Mouse (Mus musculus) layer of hippocampus, adult 18-20 months (tissue): ENCODE results near the gene Krba1. TPM values are rescaled to one million over a fixed set of nuclear protein-coding genes. Genes with fewer than 3 reads are reported as not detected.

Source experiments
- DNase-seq, 2 experiments: peaks; one replicate each; pipeline ENCODE4 v3.0.0; 2022; ENCODE audit warnings: low spot score in 2 of 2
- long read RNA-seq: library from polyadenylated mRNA; stranded (forward); transcript quantifications from one replicate; pipeline ENCODE4 v2.0.0, GENCODE M21; 2021
- total RNA-seq, 2 experiments: library from RNA; stranded (reverse); gene quantifications; 2 replicates each; pipeline ENCODE4 v1.2.3; 2021

Gene Krba1
- 10 to 100 TPM; 35.9 to 41.6 TPM for total RNA-seq
- long read RNA-seq, full-length matches to known transcripts = 7 of 39 reads
- long read RNA-seq, partial matches to known transcripts = 5 of 39 reads
- long read RNA-seq, other reads (novel, unspliced or antisense) = 27 of 39 reads

DNA sequence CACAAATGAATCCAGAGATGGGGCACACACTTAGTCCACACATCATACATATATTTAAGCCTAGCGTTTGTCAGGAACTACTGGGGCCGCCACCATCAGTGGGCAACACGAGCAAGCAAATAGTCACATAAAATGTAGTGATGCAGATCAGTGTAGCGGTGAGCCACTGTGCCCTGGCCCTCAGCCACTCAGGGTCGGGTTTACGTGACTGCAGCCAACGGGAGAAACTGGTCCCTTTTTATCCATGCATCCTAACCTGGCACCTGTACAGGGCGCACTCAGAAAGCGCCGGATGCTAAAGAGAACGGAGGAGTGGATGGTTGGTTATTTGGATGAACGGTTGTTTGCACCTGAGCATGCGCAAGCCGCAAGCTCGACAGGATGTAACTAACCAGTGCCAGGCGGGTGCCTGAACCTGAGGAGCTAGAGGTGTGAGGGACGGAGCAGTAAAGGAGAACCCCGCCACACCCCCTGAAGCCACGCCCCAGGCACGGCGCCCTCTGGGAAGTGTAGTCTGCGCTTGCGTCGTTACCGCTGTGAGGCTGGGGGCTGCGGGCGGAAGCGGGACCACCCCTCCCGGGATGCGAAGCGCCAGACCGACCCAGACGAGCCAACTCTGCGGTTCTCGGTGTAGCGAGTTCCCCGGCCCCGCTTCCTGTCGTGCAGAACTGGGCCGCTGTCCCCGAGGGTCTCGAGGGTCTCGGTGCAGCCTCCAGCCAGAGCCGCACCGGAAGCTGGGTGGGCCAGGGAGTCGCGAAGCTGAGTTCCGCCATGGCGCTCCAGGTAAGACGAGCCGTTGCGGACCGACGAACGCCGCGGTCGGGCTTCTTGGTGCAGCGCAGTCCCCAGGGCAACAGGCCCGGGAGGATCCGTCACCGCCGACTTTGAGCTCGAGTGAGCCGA, at the start of gene Krba1:
Gene Krba1 (plus strand): TSS at position 482 of the 903 bp plus-strand sequence.
- DNase-seq = peak; percentile 80 to 83

DNA sequence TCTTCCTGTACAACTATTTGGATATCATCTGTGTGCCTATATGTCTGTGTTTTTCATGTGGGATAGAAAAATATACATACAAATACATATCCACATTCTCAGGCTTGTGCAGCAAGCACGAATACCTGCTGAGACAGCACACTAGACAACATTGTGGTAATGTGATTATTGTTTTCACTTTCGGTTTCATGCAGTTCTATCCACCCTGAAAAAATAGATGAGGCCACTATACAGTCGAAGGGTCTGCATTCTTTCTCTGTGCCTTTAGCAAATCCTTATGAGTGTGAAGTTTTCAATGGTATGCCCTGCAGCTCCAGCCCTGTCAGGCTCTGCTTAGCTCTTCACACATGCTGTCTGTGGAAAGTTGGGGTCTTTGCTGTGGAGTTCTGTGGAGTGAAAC, 36.5 kb upstream of the Krba1 start:
- DNase-seq = no peak

GRCm38 (mm10) chr6:48366322-48366996, 28.9 kb upstream of the Krba1 start:
- DNase-seq = no peak

GRCm38 (mm10) chr6:48388221-48388620, 7.2 kb upstream of the Krba1 start:
- DNase-seq = no peak

DNA sequence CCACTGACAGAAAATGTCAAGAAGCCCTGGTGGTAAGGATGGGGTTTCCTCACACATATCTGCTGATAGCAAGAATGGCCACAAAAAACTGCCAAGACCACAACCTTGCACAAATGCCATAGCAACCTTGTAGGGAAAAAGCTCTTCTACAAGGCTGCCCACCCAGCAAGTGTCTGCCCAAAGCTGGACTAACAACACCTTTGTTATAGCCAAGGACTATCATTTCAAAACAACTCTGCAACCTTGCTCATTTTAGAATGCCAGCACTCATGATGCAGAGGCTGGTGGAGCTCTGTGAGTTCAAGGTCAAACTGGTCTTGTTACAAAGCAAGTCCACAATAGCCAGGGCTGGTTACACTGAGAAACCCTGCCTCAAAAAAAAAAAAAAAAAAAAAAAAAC, 1.6 kb upstream of the Krba1 start:
- no peak for DNase-seq

DNA sequence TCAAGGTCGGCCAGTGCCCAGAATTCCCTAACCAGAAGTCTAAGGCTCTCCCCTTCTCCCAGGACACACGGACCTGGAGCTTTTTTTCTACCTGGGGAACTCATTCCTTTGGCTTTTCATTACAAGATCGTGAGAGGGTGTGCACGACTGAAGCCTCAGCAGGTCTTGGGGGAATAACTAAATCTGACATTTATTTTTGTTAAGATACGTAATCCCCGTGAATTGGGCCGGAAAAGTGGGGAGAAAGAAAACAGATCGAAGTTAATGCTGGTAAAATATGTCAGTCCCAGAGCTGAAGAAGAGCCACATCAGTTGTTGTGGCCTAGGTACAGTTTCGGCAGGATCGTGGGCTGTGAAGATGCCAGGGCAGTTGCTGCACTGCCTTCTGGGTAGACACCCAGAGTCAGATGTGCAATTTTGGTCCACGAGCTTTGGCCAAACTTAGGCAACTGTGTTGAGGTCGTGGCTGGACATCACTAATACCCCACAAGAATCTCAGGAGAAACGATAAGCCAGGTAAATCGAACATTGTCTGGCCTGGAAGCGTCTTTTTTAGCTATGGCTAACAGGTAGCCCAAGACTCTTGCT, 716 bp downstream of the Krba1 start:
- no peak for DNase-seq

- DNase-seq = no peak
Measured at GRCm38 (mm10) chr6:48396686-48397085, 1.3 kb downstream of the Krba1 start.

GRCm38 (mm10) chr6:48397336-48397735, 1.9 kb downstream of the Krba1 start:
- DNase-seq = peak in 1 of 2 experiments; percentile 65

- no peak for DNase-seq
Measured at GRCm38 (mm10) chr6:48399906-48400305, 4.5 kb downstream of the Krba1 start.

DNA sequence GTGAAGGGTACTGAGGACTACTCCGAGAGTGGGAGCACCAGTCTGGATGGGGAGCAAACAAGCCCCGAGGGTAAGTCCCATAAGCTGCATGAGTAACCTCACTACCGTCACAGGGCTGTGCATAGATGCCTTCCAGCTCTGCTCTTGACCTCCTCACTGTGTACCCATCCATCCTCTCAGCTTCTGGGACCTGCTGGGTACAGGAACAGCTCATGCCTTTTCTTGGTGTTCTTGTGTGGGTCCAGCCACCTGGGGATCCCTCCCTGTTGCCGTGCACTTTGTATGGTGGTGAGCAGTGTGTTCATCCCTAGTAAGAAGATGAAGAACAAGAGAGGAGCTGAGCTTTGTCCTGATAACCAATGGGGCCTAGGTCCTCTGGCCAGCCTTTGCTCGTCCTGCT, 8.7 kb downstream of the Krba1 start:
- DNase-seq = no peak

DNA sequence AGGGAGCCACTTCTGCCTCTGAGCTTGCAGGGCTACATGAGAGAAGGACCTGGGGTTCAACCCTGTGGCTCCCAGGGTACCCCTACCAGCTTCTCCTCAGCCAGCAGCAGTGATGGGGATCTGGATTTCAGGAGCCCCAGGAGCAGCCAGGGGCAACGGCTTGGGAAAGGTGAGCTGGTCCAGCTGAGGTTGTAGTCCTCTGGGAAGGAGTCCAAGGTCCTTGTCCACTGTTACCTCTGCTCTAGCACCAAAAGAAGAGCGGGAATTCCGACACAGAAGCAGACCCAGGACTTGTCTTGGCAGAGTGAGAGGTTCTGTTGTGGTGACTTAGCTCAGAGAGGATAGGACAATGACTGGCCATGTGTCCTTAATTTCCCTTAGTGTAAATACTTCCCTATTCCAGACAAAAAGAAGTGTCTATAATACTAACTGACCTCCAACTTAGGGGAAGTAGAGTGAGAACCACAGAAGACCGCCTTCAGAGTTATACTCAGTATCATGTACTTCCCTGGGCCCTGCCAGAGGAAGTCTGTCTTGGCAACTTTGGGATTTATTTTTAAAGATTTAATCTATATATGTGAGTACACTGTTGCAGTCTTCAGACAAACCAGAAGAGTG, 14.4 kb downstream of the Krba1 start:
- DNase-seq = no peak

DNA sequence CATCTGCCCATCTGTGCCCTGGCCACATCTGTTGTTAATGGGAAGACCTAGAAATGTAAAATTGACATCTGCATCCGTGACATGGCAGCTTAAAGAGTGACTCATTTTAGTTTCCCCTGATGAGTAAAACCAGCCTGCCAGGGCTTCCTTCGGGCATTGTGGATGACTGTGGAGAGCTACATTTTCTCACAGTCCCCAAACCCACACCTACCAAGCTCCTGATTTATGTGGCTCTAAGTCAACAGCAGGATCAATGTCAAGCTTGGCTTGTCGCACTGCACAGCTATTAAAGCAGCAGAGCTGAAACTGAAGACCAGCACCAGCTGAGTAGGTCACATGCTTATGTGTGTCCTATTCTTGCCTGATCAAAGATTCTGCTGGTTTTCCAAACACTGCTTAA, 15.2 kb downstream of the Krba1 start:
- no peak for DNase-seq

GRCm38 (mm10) chr6:48411193-48412092, 16.1 kb downstream of the Krba1 start:
- no peak for DNase-seq

DNA sequence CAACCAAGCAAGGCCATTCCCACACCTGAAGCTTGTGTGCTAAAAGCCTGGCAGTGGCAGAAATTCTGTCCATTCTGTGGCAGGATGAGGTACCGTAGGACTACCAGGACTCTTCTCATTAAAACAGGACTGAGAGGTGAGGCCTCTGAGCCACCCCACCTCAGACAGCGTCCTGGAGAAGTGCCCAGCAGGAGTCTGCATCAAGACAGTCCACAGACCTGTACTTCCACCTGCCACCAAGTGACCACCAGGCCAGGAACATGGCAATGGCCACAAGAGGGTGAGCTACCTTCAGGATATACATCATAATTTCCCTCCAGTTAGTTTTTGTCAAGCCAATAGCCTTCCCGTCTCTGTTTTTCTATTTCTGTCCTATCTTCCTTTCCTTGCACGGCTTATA, 16.8 kb downstream of the Krba1 start:
- no peak for DNase-seq

DNA sequence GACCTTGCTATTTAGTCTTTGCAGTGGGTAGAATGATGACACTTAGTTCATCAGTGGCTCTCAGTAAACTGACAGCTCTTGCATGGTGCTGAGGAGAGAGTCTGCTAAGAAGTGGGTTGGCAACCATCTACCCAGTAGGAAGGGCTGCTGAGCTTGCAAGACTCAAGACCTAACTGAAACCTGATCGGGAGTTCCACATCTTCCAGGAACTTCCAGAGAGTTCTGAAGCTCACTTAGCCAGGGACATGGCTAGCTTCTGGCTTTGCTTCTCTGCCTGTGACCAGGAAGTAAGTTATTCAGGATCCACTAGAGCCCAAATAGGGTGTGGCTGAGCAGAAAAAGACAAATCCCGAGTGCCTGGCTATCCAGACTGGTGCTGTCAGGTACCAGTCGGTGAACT, 17.3 kb downstream of the Krba1 start:
- no peak for DNase-seq

GRCm38 (mm10) chr6:48413081-48413480, 17.7 kb downstream of the Krba1 start:
- DNase-seq = no peak

GRCm38 (mm10) chr6:48414886-48415285, 19.5 kb downstream of the Krba1 start:
- DNase-seq = no peak

DNA sequence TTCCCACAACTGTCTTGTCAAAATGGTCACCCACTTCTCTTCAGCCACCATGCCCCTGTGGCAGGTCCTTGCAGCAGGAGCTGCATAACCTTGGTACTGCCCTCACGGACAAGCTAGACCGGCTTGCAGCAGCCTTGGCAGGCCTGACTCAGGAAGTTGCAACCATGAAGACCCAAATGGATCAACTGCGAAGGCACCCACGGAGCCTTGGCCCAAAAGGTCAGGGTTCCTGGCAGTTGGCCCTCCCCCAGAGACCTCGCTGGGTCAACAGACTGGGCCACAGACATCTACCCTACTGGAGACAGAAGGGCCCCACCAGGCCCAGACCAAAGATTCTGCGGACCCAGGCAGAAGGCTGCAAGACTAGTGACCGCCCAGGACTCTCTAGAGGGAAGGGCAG, 20.2 kb downstream of the Krba1 start:
- no peak for DNase-seq

GRCm38 (mm10) chr6:48416486-48416885, 21.1 kb downstream of the Krba1 start:
- no peak for DNase-seq

GRCm38 (mm10) chr6:48420647-48421046, 25.3 kb downstream of the Krba1 start:
- DNase-seq = no peak
